Mouse (Mus musculus) embryo, embryonic 9.5 days (tissue): ENCODE measurements at regions not wholly inside any gene's neighbourhood (a gene's known extent, or its start where the extent isn't known, plus 50 kb on each side); places are given as distances from the start of the nearest gene placed in this dataset.

Experiments
- DNase-seq: peaks from one replicate; pipeline ENCODE4 v3.0.0-alpha.2; 2017; ENCODE audit errors: extremely low spot score

GRCm38 (mm10) chr15:51558215-51558614, 2326.5 kb upstream of the Gm7489 start:
- DNase-seq: no peak

- no peak for DNase-seq
These were observed 2319.2 kb upstream of the Gm7489 start for GRCm38 (mm10) chr15:51565543-51565942.

GRCm38 (mm10) chr15:51570631-51571030, 2314.1 kb upstream of the Gm7489 start:
- DNase-seq: no peak

- no peak for DNase-seq
These were observed 2310.1 kb upstream of the Gm7489 start for GRCm38 (mm10) chr15:51574538-51575105.

GRCm38 (mm10) chr15:51583636-51584035, 2301.1 kb upstream of the Gm7489 start:
- DNase-seq: no peak

- DNase-seq: no peak
These were observed 2298.6 kb upstream of the Gm7489 start for GRCm38 (mm10) chr15:51586146-51586545.

- no peak for DNase-seq
These were observed 2293.2 kb upstream of the Gm7489 start for GRCm38 (mm10) chr15:51591406-51592068.

GRCm38 (mm10) chr15:51592069-51592435, 2292.7 kb upstream of the Gm7489 start:
- DNase-seq: no peak

- DNase-seq: no peak
These were observed 2291.9 kb upstream of the Gm7489 start for GRCm38 (mm10) chr15:51592511-51593498.

GRCm38 (mm10) chr15:51594060-51594459, 2290.6 kb upstream of the Gm7489 start:
- no peak for DNase-seq

- peak; percentile 17 for DNase-seq
These were observed 2289.1 kb upstream of the Gm7489 start for GRCm38 (mm10) chr15:51595655-51596054.

GRCm38 (mm10) chr15:51597841-51598240, 2286.9 kb upstream of the Gm7489 start:
- no peak for DNase-seq

GRCm38 (mm10) chr15:51601128-51601855, 2283.4 kb upstream of the Gm7489 start:
- DNase-seq: no peak

- DNase-seq: no peak
These were observed 2263.3 kb upstream of the Gm7489 start for GRCm38 (mm10) chr15:51621455-51621854.

GRCm38 (mm10) chr15:51627463-51627862, 2257.2 kb upstream of the Gm7489 start:
- no peak for DNase-seq

GRCm38 (mm10) chr15:51628518-51628917, 2256.2 kb upstream of the Gm7489 start:
- DNase-seq: peak; percentile 35

- DNase-seq: no peak
These were observed 2252.8 kb upstream of the Gm7489 start for GRCm38 (mm10) chr15:51631881-51632280.

- DNase-seq: no peak
These were observed 2251.6 kb upstream of the Gm7489 start for GRCm38 (mm10) chr15:51633068-51633467.

GRCm38 (mm10) chr15:51634726-51635125, 2250.0 kb upstream of the Gm7489 start:
- no peak for DNase-seq

GRCm38 (mm10) chr15:51635129-51635920, 2249.4 kb upstream of the Gm7489 start:
- DNase-seq: no peak

- no peak for DNase-seq
These were observed 2247.1 kb upstream of the Gm7489 start for GRCm38 (mm10) chr15:51637570-51637969.
